Mouse (Mus musculus): Measurements from ENCODE around the gene Dpf3. TPM values are rescaled to one million over a fixed set of nuclear protein-coding genes. Genes with fewer than 3 reads are reported as not detected.

Dpf3 gene
- polyA plus RNA-seq, 1 experiment from 2014 or later, result 1.4 TPM

DNA sequence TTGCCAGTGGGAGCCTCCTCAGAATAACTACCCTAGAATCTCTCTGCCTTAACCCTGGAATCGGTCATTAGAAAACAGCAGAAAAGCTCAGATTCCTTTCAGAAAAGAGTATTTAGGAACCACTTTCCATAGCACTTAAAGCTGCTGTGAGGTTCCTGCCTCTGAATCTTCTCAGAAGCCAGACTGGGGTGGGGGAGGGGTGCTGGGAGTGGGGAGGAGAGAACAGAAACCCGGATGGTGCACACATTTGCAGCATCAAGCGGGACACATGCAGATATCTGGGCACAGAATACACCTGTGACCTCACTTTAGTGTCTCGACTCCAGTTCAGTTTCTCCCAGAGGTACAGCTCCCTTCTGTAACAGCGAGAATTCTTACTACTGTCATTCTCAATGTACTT, 23.1 kb upstream of the Dpf3 start:
- no peak overlapping the region for H3K4me3 ChIP-seq (ENCODE audit: low read depth, low read length)
- no peaks in the 10 kb centered on the region for H3K36me3 ChIP-seq (ENCODE audit: insufficient read depth, low read length)
- H3K9me3 ChIP-seq (ENCODE audit: low read length), result no peaks in the 10 kb centered on the region
- no peak for ATAC-seq
- no peaks in the 10 kb centered on the region for H3K4me1 ChIP-seq (ENCODE audit: insufficient read depth, low read depth, low read length)
- no peak overlapping the region for H3K4me2 ChIP-seq (replicated peaks; ENCODE audit: low read depth, low read length)
- 79% methylated on average over 5 of the region's 5 CpGs for WGBS
- DNase-seq (ENCODE audit: low spot score), result no peak
- TF ChIP-seq EP300 (IDR thresholded peaks at IDR 0.05) (no peak), CTCF (IDR thresholded peaks at IDR 0.05) (no peak)
- H3K27me3 ChIP-seq (replicated peaks; ENCODE audit: insufficient read depth, low read length), result no peaks in the 10 kb centered on the region
- H3K9ac ChIP-seq (replicated peaks; ENCODE audit: low read depth), result no peak overlapping the region
- H3K27ac ChIP-seq (ENCODE audit: low read length), result no peak overlapping the region

DNA sequence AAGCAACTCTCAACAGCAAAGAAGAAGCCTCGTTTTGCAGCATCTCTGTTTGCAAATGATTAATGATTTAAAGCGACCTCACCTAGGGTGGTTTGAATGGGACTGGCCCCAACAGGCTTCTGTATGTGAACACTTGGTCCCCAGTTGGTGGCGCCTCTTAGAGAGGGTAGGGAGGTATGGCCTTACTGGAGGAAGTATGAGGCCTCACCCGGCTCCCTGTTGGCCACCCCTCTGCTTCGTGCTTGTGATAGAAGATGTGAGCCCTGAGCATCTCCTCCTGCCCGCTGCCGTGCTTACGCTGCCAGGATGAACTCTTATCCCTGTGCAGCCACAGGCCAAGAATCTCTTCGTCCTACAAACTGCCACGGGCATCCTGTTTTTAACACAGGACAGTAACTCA, 19.0 kb upstream of the Dpf3 start:
- H3K27ac ChIP-seq (ENCODE audit: low read length), result no peak overlapping the region
- H3K36me3 ChIP-seq (ENCODE audit: insufficient read depth, low read length), result no peaks in the 10 kb centered on the region
- H3K4me1 ChIP-seq (ENCODE audit: insufficient read depth, low read depth, low read length), result no peaks in the 10 kb centered on the region
- ATAC-seq (no peak), DNase-seq (ENCODE audit: low spot score) (no peak)
- TF ChIP-seq EP300 (IDR thresholded peaks at IDR 0.05) (no peak), CTCF (IDR thresholded peaks at IDR 0.05) (no peak)
- WGBS, result 69% methylated on average over 10 of the region's 10 CpGs
- H3K9ac ChIP-seq (replicated peaks; ENCODE audit: low read depth), result no peak overlapping the region
- no peak overlapping the region for H3K4me3 ChIP-seq (ENCODE audit: low read depth, low read length)
- no peaks in the 10 kb centered on the region for H3K27me3 ChIP-seq (replicated peaks; ENCODE audit: insufficient read depth, low read length)
- no peak overlapping the region for H3K4me2 ChIP-seq (replicated peaks; ENCODE audit: low read depth, low read length)
- H3K9me3 ChIP-seq (ENCODE audit: low read length), result no peaks in the 10 kb centered on the region

DNA sequence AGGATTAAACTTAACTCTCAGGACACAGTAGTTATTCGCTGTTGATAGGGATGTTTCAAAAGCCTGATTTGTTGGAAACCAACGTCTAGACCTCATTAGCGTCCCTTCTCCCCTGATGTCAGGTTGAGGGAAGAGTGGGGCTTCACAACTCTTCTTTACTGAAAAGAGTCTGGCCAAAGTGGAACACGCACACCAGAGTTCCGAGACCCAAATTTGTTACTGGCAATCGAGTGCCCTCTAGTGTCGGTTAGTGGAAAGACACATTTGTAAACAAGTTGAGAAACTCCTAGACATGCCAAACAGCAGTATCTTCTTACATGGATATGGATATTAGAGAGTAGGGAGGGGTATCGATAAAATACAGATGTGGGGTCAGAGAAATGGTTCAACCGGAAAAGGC, 14.7 kb upstream of the Dpf3 start:
- H3K4me3 ChIP-seq (ENCODE audit: low read depth, low read length), result no peak overlapping the region
- H3K4me2 ChIP-seq (replicated peaks; ENCODE audit: low read depth, low read length), result no peak overlapping the region
- no peak; the same call in 1 of the 2 replicates for ATAC-seq
- H3K9me3 ChIP-seq (ENCODE audit: low read length), result no peaks in the 10 kb centered on the region
- H3K9ac ChIP-seq (replicated peaks; ENCODE audit: low read depth), result no peak overlapping the region
- H3K27ac ChIP-seq (ENCODE audit: low read length), result no peak overlapping the region
- no peaks in the 10 kb centered on the region for H3K4me1 ChIP-seq (ENCODE audit: insufficient read depth, low read depth, low read length)
- TF ChIP-seq EP300 (IDR thresholded peaks at IDR 0.05), result no peak
- TF ChIP-seq CTCF (IDR thresholded peaks at IDR 0.05), result peak; percentile 87
- DNase-seq (ENCODE audit: low spot score), result peak; percentile 82
- H3K36me3 ChIP-seq (ENCODE audit: insufficient read depth, low read length), result no peaks in the 10 kb centered on the region
- no peaks in the 10 kb centered on the region for H3K27me3 ChIP-seq (replicated peaks; ENCODE audit: insufficient read depth, low read length)
- WGBS, result 4% methylated on average over 9 of the region's 9 CpGs

- TF ChIP-seq CTCF (IDR thresholded peaks at IDR 0.05), result no peak
- ATAC-seq (no peak), DNase-seq (ENCODE audit: low spot score) (no peak)
- no peak overlapping the region for H3K4me3 ChIP-seq (ENCODE audit: low read depth, low read length)
- H3K4me2 ChIP-seq (replicated peaks; ENCODE audit: low read depth, low read length), result no peak overlapping the region
- 68% methylated on average over 5 of the region's 5 CpGs for WGBS
- no peaks in the 10 kb centered on the region for H3K9me3 ChIP-seq (ENCODE audit: low read length)
- no peak overlapping the region for H3K27ac ChIP-seq (ENCODE audit: low read length)
- no peaks in the 10 kb centered on the region for H3K36me3 ChIP-seq (ENCODE audit: insufficient read depth, low read length)
- no peaks in the 10 kb centered on the region for H3K27me3 ChIP-seq (replicated peaks; ENCODE audit: insufficient read depth, low read length)
- no peak overlapping the region for H3K9ac ChIP-seq (replicated peaks; ENCODE audit: low read depth)
- no peaks in the 10 kb centered on the region for H3K4me1 ChIP-seq (ENCODE audit: insufficient read depth, low read depth, low read length)
These were observed 11.7 kb upstream of the Dpf3 start for GRCm38 (mm10) chr12:83499256-83499655.

DNA sequence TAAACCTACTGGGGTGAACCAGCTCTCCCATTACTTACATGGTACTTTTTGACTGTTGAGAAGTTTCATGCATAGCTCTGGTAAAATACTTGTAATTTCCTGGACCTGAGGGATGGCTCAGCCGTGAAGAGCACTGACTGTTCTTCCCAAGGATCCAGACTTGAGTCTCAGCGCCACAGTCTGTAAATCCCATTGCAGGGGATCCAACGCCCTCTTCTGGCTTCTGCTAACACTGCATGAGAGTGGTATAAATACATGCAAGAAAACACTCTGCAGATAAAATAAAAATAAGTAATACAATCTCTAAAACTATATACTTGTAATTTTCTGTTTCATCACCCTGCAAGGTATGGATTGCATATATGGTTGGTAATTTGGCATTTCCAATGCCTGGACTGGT, 10.4 kb upstream of the Dpf3 start:
- Histone ChIP-seq H3K4me3 (ENCODE audit: low read depth, low read length) (no peak overlapping the region), H3K4me2 (replicated peaks; ENCODE audit: low read depth, low read length) (no peak overlapping the region), H3K27ac (ENCODE audit: low read length) (no peak overlapping the region), H3K9me3 (ENCODE audit: low read length) (no peaks in the 10 kb centered on the region), H3K4me1 (ENCODE audit: insufficient read depth, low read depth, low read length) (no peaks in the 10 kb centered on the region), H3K9ac (replicated peaks; ENCODE audit: low read depth) (no peak overlapping the region), H3K27me3 (replicated peaks; ENCODE audit: insufficient read depth, low read length) (no peaks in the 10 kb centered on the region), H3K36me3 (ENCODE audit: insufficient read depth, low read length) (no peaks in the 10 kb centered on the region)
- DNase-seq (ENCODE audit: low spot score), result no peak
- 79% methylated on average over 3 of the region's 3 CpGs for WGBS
- TF ChIP-seq CTCF (IDR thresholded peaks at IDR 0.05) (no peak; the same call in 1 of the 2 replicates), EP300 (IDR thresholded peaks at IDR 0.05) (no peak)
- no peak for ATAC-seq

DNA sequence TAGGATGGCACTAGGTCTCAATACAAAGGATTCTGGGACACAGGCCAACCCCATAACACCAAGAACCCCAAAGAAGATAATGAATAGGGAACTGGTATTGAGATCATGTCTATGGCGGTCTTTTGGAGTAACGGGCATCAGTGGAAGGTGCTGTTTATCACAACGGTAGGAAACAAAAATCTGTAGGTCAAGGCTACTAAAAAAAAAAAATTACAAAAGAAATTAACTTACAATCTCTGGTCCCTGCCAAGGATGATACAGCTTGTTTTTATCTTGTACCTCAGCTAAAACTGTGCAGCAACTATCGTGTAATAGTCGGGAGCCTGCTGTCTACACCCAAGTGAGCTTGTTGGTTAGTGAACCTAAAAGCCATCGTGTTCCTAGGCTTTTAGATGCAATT, 9.2 kb upstream of the Dpf3 start:
- DNase-seq (ENCODE audit: low spot score), result no peak
- no peaks in the 10 kb centered on the region for H3K4me1 ChIP-seq (ENCODE audit: insufficient read depth, low read depth, low read length)
- H3K9ac ChIP-seq (replicated peaks; ENCODE audit: low read depth), result no peak overlapping the region
- no peak overlapping the region for H3K4me2 ChIP-seq (replicated peaks; ENCODE audit: low read depth, low read length)
- no peak overlapping the region for H3K27ac ChIP-seq (ENCODE audit: low read length)
- no peak for ATAC-seq
- no peak overlapping the region for H3K4me3 ChIP-seq (ENCODE audit: low read depth, low read length)
- no peaks in the 10 kb centered on the region for H3K9me3 ChIP-seq (ENCODE audit: low read length)
- H3K27me3 ChIP-seq (replicated peaks; ENCODE audit: insufficient read depth, low read length), result no peaks in the 10 kb centered on the region
- 87% methylated on average over 6 of the region's 6 CpGs for WGBS
- no peak for TF ChIP-seq EP300 (IDR thresholded peaks at IDR 0.05)
- TF ChIP-seq CTCF (IDR thresholded peaks at IDR 0.05), result no peak
- no peaks in the 10 kb centered on the region for H3K36me3 ChIP-seq (ENCODE audit: insufficient read depth, low read length)

- TF ChIP-seq EP300 (IDR thresholded peaks at IDR 0.05), result no peak
- no peak for TF ChIP-seq CTCF (IDR thresholded peaks at IDR 0.05)
- no peaks in the 10 kb centered on the region for H3K27me3 ChIP-seq (replicated peaks; ENCODE audit: insufficient read depth, low read length)
- no peaks in the 10 kb centered on the region for H3K4me1 ChIP-seq (ENCODE audit: insufficient read depth, low read depth, low read length)
- no peak overlapping the region for H3K27ac ChIP-seq (ENCODE audit: low read length)
- no peak for ATAC-seq
- no peak overlapping the region for H3K4me3 ChIP-seq (ENCODE audit: low read depth, low read length)
- 59% methylated on average over 4 of the region's 4 CpGs for WGBS
- H3K36me3 ChIP-seq (ENCODE audit: insufficient read depth, low read length), result no peaks in the 10 kb centered on the region
- H3K9me3 ChIP-seq (ENCODE audit: low read length), result no peaks in the 10 kb centered on the region
- no peak for DNase-seq (ENCODE audit: low spot score)
- H3K4me2 ChIP-seq (replicated peaks; ENCODE audit: low read depth, low read length), result no peak overlapping the region
- H3K9ac ChIP-seq (replicated peaks; ENCODE audit: low read depth), result no peak overlapping the region
These were observed 8.8 kb upstream of the Dpf3 start for GRCm38 (mm10) chr12:83496336-83496735.
